Mouse (Mus musculus): ENCODE measurements around the gene Abhd5. TPM values are rescaled to one million over a fixed set of nuclear protein-coding genes. Genes with fewer than 3 reads are reported as not detected.

The Abhd5 gene
- polyA plus RNA-seq, 1 experiment from 2014 or later, result 19.5 TPM

- H3K36me3 ChIP-seq (ENCODE audit: control insufficient read depth, insufficient read depth, low read length), result no peaks in the 10 kb centered on the region
- DNase-seq (ENCODE audit: low spot score) (no peak), ATAC-seq (ENCODE audit: insufficient number of reproducible peaks, low FRiP score, low TSS enrichment, low read depth) (no peak)
- H3K9me3 ChIP-seq (ENCODE audit: control insufficient read depth, low read length), result no peaks in the 10 kb centered on the region
- H3K27ac ChIP-seq (replicated peaks; ENCODE audit: low read depth, low read length), result no peak overlapping the region
- no peak overlapping the region for H3K4me3 ChIP-seq (ENCODE audit: low read depth, low read length)
- 64% methylated on average over 6 of the region's 6 CpGs for WGBS
- no peaks in the 10 kb centered on the region for H3K27me3 ChIP-seq (ENCODE audit: control insufficient read depth, insufficient read depth, low read length)
- H3K4me1 ChIP-seq (ENCODE audit: control insufficient read depth, insufficient read depth, low read length), result no peaks in the 10 kb centered on the region
- H3K4me2 ChIP-seq (ENCODE audit: low read depth, severe bottlenecking), result no peak overlapping the region
- H3K9ac ChIP-seq (ENCODE audit: low read length), result no peak overlapping the region
Measured at GRCm38 (mm10) chr9:122423146-122423545, 71.7 kb downstream of the Abhd5 start.

GRCm38 (mm10) chr9:122424941-122425608 lies 73.7 kb downstream of the Abhd5 start:
- Histone ChIP-seq H3K4me2 (ENCODE audit: low read depth, severe bottlenecking) (no peak overlapping the region), H3K36me3 (ENCODE audit: control insufficient read depth, insufficient read depth, low read length) (no peaks in the 10 kb centered on the region), H3K4me1 (ENCODE audit: control insufficient read depth, insufficient read depth, low read length) (no peaks in the 10 kb centered on the region; the same call in 1 of the 2 replicates), H3K9me3 (ENCODE audit: control insufficient read depth, low read length) (no peaks in the 10 kb centered on the region), H3K4me3 (ENCODE audit: low read depth, low read length) (no peak overlapping the region), H3K9ac (ENCODE audit: low read length) (no peak overlapping the region), H3K27me3 (ENCODE audit: control insufficient read depth, insufficient read depth, low read length) (no peaks in the 10 kb centered on the region), H3K27ac (replicated peaks; ENCODE audit: low read depth, low read length) (no peak overlapping the region)
- ATAC-seq (ENCODE audit: insufficient number of reproducible peaks, low FRiP score, low TSS enrichment, low read depth), result no peak
- 40% methylated on average over 14 of the region's 14 CpGs for WGBS
- DNase-seq (ENCODE audit: low spot score), result peak; percentile 37

GRCm38 (mm10) chr9:122429058-122429649 lies 77.7 kb downstream of the Abhd5 start:
- H3K4me2 ChIP-seq (ENCODE audit: low read depth, severe bottlenecking), result no peak overlapping the region
- no peak overlapping the region for H3K4me3 ChIP-seq (ENCODE audit: low read depth, low read length)
- H3K27me3 ChIP-seq (ENCODE audit: control insufficient read depth, insufficient read depth, low read length), result no peaks in the 10 kb centered on the region
- DNase-seq (ENCODE audit: low spot score) (no peak), ATAC-seq (ENCODE audit: insufficient number of reproducible peaks, low FRiP score, low TSS enrichment, low read depth) (no peak)
- H3K9ac ChIP-seq (ENCODE audit: low read length), result no peak overlapping the region
- no peaks in the 10 kb centered on the region; the same call in 1 of the 2 replicates for H3K4me1 ChIP-seq (ENCODE audit: control insufficient read depth, insufficient read depth, low read length)
- no peak overlapping the region for H3K27ac ChIP-seq (replicated peaks; ENCODE audit: low read depth, low read length)
- no peaks in the 10 kb centered on the region for H3K9me3 ChIP-seq (ENCODE audit: control insufficient read depth, low read length)
- no peaks in the 10 kb centered on the region for H3K36me3 ChIP-seq (ENCODE audit: control insufficient read depth, insufficient read depth, low read length)
- WGBS, result 63% methylated on average over 12 of the region's 12 CpGs

- Histone ChIP-seq H3K4me2 (ENCODE audit: low read depth, severe bottlenecking) (no peak overlapping the region), H3K36me3 (ENCODE audit: control insufficient read depth, insufficient read depth, low read length) (no peaks in the 10 kb centered on the region), H3K27me3 (ENCODE audit: control insufficient read depth, insufficient read depth, low read length) (no peaks in the 10 kb centered on the region), H3K4me1 (ENCODE audit: control insufficient read depth, insufficient read depth, low read length) (no peaks in the 10 kb centered on the region; the same call in 1 of the 2 replicates), H3K9me3 (ENCODE audit: control insufficient read depth, low read length) (no peaks in the 10 kb centered on the region), H3K27ac (replicated peaks; ENCODE audit: low read depth, low read length) (no peak overlapping the region), H3K9ac (ENCODE audit: low read length) (no peak overlapping the region), H3K4me3 (ENCODE audit: low read depth, low read length) (no peak overlapping the region)
- WGBS, result 82% methylated on average over 1 of the region's 1 CpGs
- DNase-seq (ENCODE audit: low spot score) (no peak), ATAC-seq (ENCODE audit: insufficient number of reproducible peaks, low FRiP score, low TSS enrichment, low read depth) (no peak)
Measured at GRCm38 (mm10) chr9:122429685-122430084, 78.3 kb downstream of the Abhd5 start.

Other genes starting within 250 kb of the Abhd5 start
- gene Snrk, start 234.3 kb upstream of the Abhd5 start, polyA plus RNA-seq (2014; fragmentation: Nextera tagmentation; extraction: Ambion mirVana), result 22.6 and 28.6 TPM in 2 replicates
- gene Ano10, start 57.2 kb upstream of the Abhd5 start, polyA plus RNA-seq (2014; fragmentation: Nextera tagmentation; extraction: Ambion mirVana), result 25.9 and 26.8 TPM in 2 replicates

Measured in limb, embryonic 11.5 days (tissue).